Mouse (Mus musculus) hindbrain, embryonic 14.5 days (tissue): ENCODE results near the gene Vamp8. TPM values are rescaled to one million over a fixed set of nuclear protein-coding genes. Genes with fewer than 3 reads are reported as not detected.

Source experiments
- ATAC-seq: fragments of 200-750 bp; cut with Nextera tagmentation; 2 replicates; pipeline ENCODE4 v1.8.0; 2017; ENCODE audit warnings: moderate number of reproducible peaks, mild to moderate bottlenecking, moderate TSS enrichment, moderate library complexity; ENCODE audit not compliant: low FRiP score
- DNase-seq: peaks from one replicate; pipeline ENCODE4 v3.0.0-alpha.2; 2015; ENCODE audit warnings: low spot score
- H3K27ac ChIP-seq: fragments of 300-500 bp; sonication (generic); 2 replicates; pipeline ENCODE4 v1.5.1; 2014; ENCODE audit warnings: mild to moderate bottlenecking, moderate library complexity
- H3K27me3 ChIP-seq: fragments of 300-500 bp; sonication (generic); 2 replicates; pipeline ENCODE4 v1.6.1; 2014; ENCODE audit warnings: mild to moderate bottlenecking, low read length, mixed read lengths; ENCODE audit not compliant: control insufficient read depth, insufficient read depth
- H3K36me3 ChIP-seq: fragments of 300-500 bp; sonication (generic); replicated peaks from 2 replicates; pipeline ENCODE4 v1.6.1; 2014; ENCODE audit not compliant: control insufficient read depth, insufficient read depth
- H3K4me1 ChIP-seq: fragments of 300-500 bp; sonication (generic); replicated peaks from 2 replicates; pipeline ENCODE4 v1.6.1; 2014; ENCODE audit warnings: antibody characterized with exemption, low read length, mixed read lengths; ENCODE audit not compliant: control insufficient read depth, insufficient read depth
- H3K4me2 ChIP-seq: fragments of 300-500 bp; sonication (generic); replicated peaks from 2 replicates; pipeline ENCODE4 v1.6.1; 2014; ENCODE audit warnings: mild to moderate bottlenecking, moderate library complexity
- H3K4me3 ChIP-seq: fragments of 300-500 bp; sonication (generic); replicated peaks from 2 replicates; pipeline ENCODE4 v1.5.1; 2014; ENCODE audit warnings: mild to moderate bottlenecking, low read length
- H3K9ac ChIP-seq: fragments of 300-500 bp; sonication (generic); 2 replicates; pipeline ENCODE4 v1.6.1; 2014
- H3K9me3 ChIP-seq: fragments of 300-500 bp; sonication (generic); 2 replicates; pipeline ENCODE4 v1.6.1; 2016; ENCODE audit warnings: low read length; ENCODE audit not compliant: control insufficient read depth
- WGBS: fragments of 180-500 bp; shearing (Covaris S2); extraction: QIAGEN DNeasy Blood & Tissue Kit; methylation state at CpG from one replicate; pipeline ENCODE4 v1.1.7; 2014; 5-methylcytosine and 5-hydroxymethylcytosine counted together
- polyA plus RNA-seq: library from polyadenylated mRNA; unstranded; fragments of >200 nt; fragmentation: Nextera tagmentation; extraction: Ambion mirVana; gene quantifications from 2 replicates; pipeline ENCODE4 v1.2.1, GENCODE M21; 2014

Gene Vamp8
- polyA plus RNA-seq, 1 experiment from 2014 or later = 28.8 TPM

- ATAC-seq = no peak
These were observed 10.9 kb downstream of the Vamp8 start for GRCm38 (mm10) chr6:72379377-72380130.

GRCm38 (mm10) chr6:72378510-72379234 lies 11.8 kb downstream of the Vamp8 start:
- Histone ChIP-seq H3K4me2 (no peak overlapping the region), H3K4me3 (no peak overlapping the region), H3K27ac (no peak overlapping the region), H3K27me3 (peaks cover 32% of the 10 kb centered on the region), H3K9ac (no peak overlapping the region), H3K36me3 (no peaks in the 10 kb centered on the region), H3K9me3 (no peaks in the 10 kb centered on the region), H3K4me1 (0 out of 2 replicates have a peak, but pooled peaks cover 4% of the 10 kb centered on the region)
- 87% methylated on average over 8 of the region's 8 CpGs for WGBS
- ATAC-seq (no peak), DNase-seq (no peak)

More at GRCm38 (mm10) chr6:72379377-72380130, 10.9 kb downstream of the Vamp8 start:
- H3K9me3 ChIP-seq = no peaks in the 10 kb centered on the region
- H3K27ac ChIP-seq = no peak overlapping the region
- peaks cover 32% of the 10 kb centered on the region for H3K27me3 ChIP-seq
- peak overlapping the region; percentile 57; the same call in 1 of the 2 replicates for H3K9ac ChIP-seq
- WGBS = 41% methylated on average over 7 of the region's 7 CpGs
- H3K4me3 ChIP-seq = peak overlapping the region; percentile 35
- 0 out of 2 replicates have a peak, but pooled peaks cover 4% of the 10 kb centered on the region for H3K4me1 ChIP-seq
- no peak for DNase-seq
- H3K36me3 ChIP-seq = no peaks in the 10 kb centered on the region
- peak overlapping the region; percentile 54 for H3K4me2 ChIP-seq

GRCm38 (mm10) chr6:72374820-72375563 lies 15.5 kb downstream of the Vamp8 start:
- ATAC-seq = no peak
- Histone ChIP-seq H3K9ac (no peak overlapping the region), H3K4me2 (no peak overlapping the region), H3K27me3 (peaks cover 11% of the 10 kb centered on the region), H3K27ac (no peak overlapping the region), H3K9me3 (no peaks in the 10 kb centered on the region), H3K36me3 (no peaks in the 10 kb centered on the region), H3K4me3 (no peak overlapping the region), H3K4me1 (no peaks in the 10 kb centered on the region)
- WGBS = 88% methylated on average over 15 of the region's 15 CpGs
- no peak for DNase-seq

- no peaks in the 10 kb centered on the region for H3K36me3 ChIP-seq
- DNase-seq (no peak), ATAC-seq (no peak)
- H3K9me3 ChIP-seq = no peaks in the 10 kb centered on the region
- no peak overlapping the region for H3K9ac ChIP-seq
- no peak overlapping the region for H3K4me3 ChIP-seq
- peaks cover 3% of the 10 kb centered on the region; the same call in 1 of the 2 replicates for H3K27me3 ChIP-seq
- 74% methylated on average over 7 of the region's 7 CpGs for WGBS
- H3K4me1 ChIP-seq = no peaks in the 10 kb centered on the region
- no peak overlapping the region for H3K27ac ChIP-seq
- no peak overlapping the region for H3K4me2 ChIP-seq
These were observed 16.3 kb downstream of the Vamp8 start for GRCm38 (mm10) chr6:72374206-72374605.

GRCm38 (mm10) chr6:72373184-72373583 lies 17.3 kb downstream of the Vamp8 start:
- no peaks in the 10 kb centered on the region for H3K27me3 ChIP-seq
- H3K9ac ChIP-seq = no peak overlapping the region
- DNase-seq (no peak), ATAC-seq (no peak)
- H3K27ac ChIP-seq = no peak overlapping the region
- H3K4me3 ChIP-seq = no peak overlapping the region
- H3K36me3 ChIP-seq = no peaks in the 10 kb centered on the region
- no peaks in the 10 kb centered on the region for H3K4me1 ChIP-seq
- 93% methylated on average over 4 of the region's 4 CpGs for WGBS
- H3K4me2 ChIP-seq = no peak overlapping the region
- H3K9me3 ChIP-seq = no peaks in the 10 kb centered on the region

GRCm38 (mm10) chr6:72371571-72371970 lies 18.9 kb downstream of the Vamp8 start:
- Histone ChIP-seq H3K4me2 (no peak overlapping the region), H3K36me3 (no peaks in the 10 kb centered on the region), H3K4me1 (no peaks in the 10 kb centered on the region), H3K27ac (no peak overlapping the region), H3K4me3 (no peak overlapping the region), H3K27me3 (no peaks in the 10 kb centered on the region), H3K9me3 (no peaks in the 10 kb centered on the region), H3K9ac (no peak overlapping the region)
- ATAC-seq (no peak), DNase-seq (no peak)
- 33% methylated on average over 1 of the region's 1 CpGs for WGBS

- Histone ChIP-seq H3K27ac (no peak overlapping the region), H3K4me2 (no peak overlapping the region), H3K4me3 (no peak overlapping the region), H3K9ac (no peak overlapping the region), H3K27me3 (no peaks in the 10 kb centered on the region), H3K4me1 (no peaks in the 10 kb centered on the region), H3K36me3 (no peaks in the 10 kb centered on the region), H3K9me3 (no peaks in the 10 kb centered on the region)
- 54% methylated on average over 5 of the region's 5 CpGs for WGBS
- no peak for ATAC-seq
- no peak for DNase-seq
These were observed 19.4 kb downstream of the Vamp8 start for GRCm38 (mm10) chr6:72371147-72371546.

- H3K27me3 ChIP-seq = no peaks in the 10 kb centered on the region
- H3K4me2 ChIP-seq = no peak overlapping the region
- DNase-seq = no peak
- no peak overlapping the region for H3K27ac ChIP-seq
- no peak overlapping the region for H3K9ac ChIP-seq
- no peak for ATAC-seq
- H3K4me3 ChIP-seq = no peak overlapping the region
- no peaks in the 10 kb centered on the region for H3K36me3 ChIP-seq
- 82% methylated on average over 12 of the region's 12 CpGs for WGBS
- H3K4me1 ChIP-seq = no peaks in the 10 kb centered on the region
- H3K9me3 ChIP-seq = no peaks in the 10 kb centered on the region
These were observed 20.4 kb downstream of the Vamp8 start for GRCm38 (mm10) chr6:72370091-72370490.

- H3K9ac ChIP-seq = no peak overlapping the region
- ATAC-seq = no peak
- no peak overlapping the region for H3K27ac ChIP-seq
- WGBS = 79% methylated on average over 4 of the region's 4 CpGs
- DNase-seq = no peak
- no peak overlapping the region for H3K4me2 ChIP-seq
- no peak overlapping the region for H3K4me3 ChIP-seq
- no peaks in the 10 kb centered on the region for H3K36me3 ChIP-seq
- no peaks in the 10 kb centered on the region for H3K9me3 ChIP-seq
- H3K4me1 ChIP-seq = no peaks in the 10 kb centered on the region
- H3K27me3 ChIP-seq = no peaks in the 10 kb centered on the region
These were observed 20.9 kb downstream of the Vamp8 start for GRCm38 (mm10) chr6:72369557-72369956.
